Mouse (Mus musculus) heart, postnatal 36 days (tissue): ENCODE data around the gene Psmb9. TPM values are rescaled to one million over a fixed set of nuclear protein-coding genes. Genes with fewer than 3 reads are reported as not detected.

Experiments used
- DNase-seq, 2 experiments: peaks; one replicate each; pipeline ENCODE4 v3.0.0; 2021 to 2022
- intact Hi-C: fragments of 180-260 bp; cut with DNase I; formaldehyde crosslinking; loops from one replicate; pipeline ENCODE4 v1.15.1; 2025
- total RNA-seq, 2 experiments: library from RNA; stranded (reverse); gene quantifications; 2 replicates each; pipeline ENCODE4 v1.2.3; 2021

Gene Psmb9
- total RNA-seq, 2 experiments from 2014 or later, result 7.5 to 10.6 TPM

- no peak for DNase-seq
- intact Hi-C loops, result loop anchor here (2.0 kb wide), 1 partner anchor 33 kb away; no protein-coding TSS in a partner anchor
Observed at GRCm38 (mm10) chr17:34207456-34207855, 19.9 kb upstream of the Psmb9 start.

GRCm38 (mm10) chr17:34206731-34207130 lies 19.2 kb upstream of the Psmb9 start:
- intact Hi-C loops, result loop anchor here (2.0 kb wide), 1 partner anchor 34 kb away; no protein-coding TSS in a partner anchor
- DNase-seq, result no peak

- peak in 1 of 2 experiments; percentile 37 for DNase-seq
- intact Hi-C loops, result loop anchor here (2.0 kb wide), 2 partner anchors 19 to 35 kb away; partner anchors contain the start of genes Psmb9 and Tap1
Observed at GRCm38 (mm10) chr17:34205746-34206176, 18.2 kb upstream of the Psmb9 start.

- peak; percentile 63 to 74 for DNase-seq
- intact Hi-C loops, result loop anchor here (2.0 kb wide), 1 partner anchor 18 kb away; the partner anchor contains the start of genes Psmb9 and Tap1
Observed at GRCm38 (mm10) chr17:34205021-34205745, 17.6 kb upstream of the Psmb9 start.

GRCm38 (mm10) chr17:34204303-34205010 lies 16.9 kb upstream of the Psmb9 start:
- intact Hi-C loops, result loop anchor here (1.0 to 2.0 kb wide), 3 partner anchors 18 to 34 kb away; partner anchors contain the start of genes Psmb9 and Tap1
- peak; percentile 96 for DNase-seq

- intact Hi-C loops, result no loop called here
- no peak for DNase-seq
Observed at GRCm38 (mm10) chr17:34203444-34203843, 15.9 kb upstream of the Psmb9 start, which contains the start of gene Tap2. Tap2 (plus strand) TSS chr17:34203527.

GRCm38 (mm10) chr17:34202760-34203442 lies 15.3 kb upstream of the Psmb9 start:
- DNase-seq, result no peak
- intact Hi-C loops, result no loop called here

- no peak for DNase-seq
- intact Hi-C loops, result no loop called here
Observed at GRCm38 (mm10) chr17:34201506-34202055, 14.0 kb upstream of the Psmb9 start.

GRCm38 (mm10) chr17:34200772-34201505 lies 13.4 kb upstream of the Psmb9 start:
- intact Hi-C loops, result no loop called here

GRCm38 (mm10) chr17:34200047-34200446 lies 12.5 kb upstream of the Psmb9 start:
- intact Hi-C loops, result no loop called here
- DNase-seq, result no peak

More at GRCm38 (mm10) chr17:34200772-34201505, 13.4 kb upstream of the Psmb9 start:
- DNase-seq, result no peak

GRCm38 (mm10) chr17:34199050-34199619 lies 11.6 kb upstream of the Psmb9 start:
- intact Hi-C loops, result no loop called here
- no peak for DNase-seq

GRCm38 (mm10) chr17:34198521-34198912 lies 11.0 kb upstream of the Psmb9 start:
- intact Hi-C loops, result loop anchor here (1.0 kb wide), 1 partner anchor 11 kb away; the partner anchor contains the start of genes Psmb9 and Tap1
- no peak for DNase-seq

- intact Hi-C loops, result loop anchor here (1.0 kb wide), 1 partner anchor 11 kb away; the partner anchor contains the start of genes Psmb9 and Tap1
- peak; percentile 67 to 73 for DNase-seq
Observed at GRCm38 (mm10) chr17:34197904-34198520, 10.4 kb upstream of the Psmb9 start.

- intact Hi-C loops, result no loop called here
- peak; percentile 89 to 91 for DNase-seq
Observed at GRCm38 (mm10) chr17:34196941-34197894, 9.7 kb upstream of the Psmb9 start, which contains the start of gene Psmb8. Psmb8 (plus strand) TSS chr17:34197721.

- intact Hi-C loops, result no loop called here
- no peak for DNase-seq
Observed at GRCm38 (mm10) chr17:34196491-34196890, 8.9 kb upstream of the Psmb9 start.

GRCm38 (mm10) chr17:34194723-34195122 lies 7.2 kb upstream of the Psmb9 start:
- DNase-seq, result no peak
- intact Hi-C loops, result no loop called here

- DNase-seq, result no peak
- intact Hi-C loops, result no loop called here
Observed at GRCm38 (mm10) chr17:34193468-34193867, 5.9 kb upstream of the Psmb9 start.

GRCm38 (mm10) chr17:34192852-34193251 lies 5.3 kb upstream of the Psmb9 start:
- DNase-seq, result no peak
- intact Hi-C loops, result no loop called here
